Mouse (Mus musculus) central nervous system, embryonic 11.5 days (tissue): Measurements from ENCODE around the gene Brinp3. TPM values are rescaled to one million over a fixed set of nuclear protein-coding genes. Genes with fewer than 3 reads are reported as not detected.

Experiments
- polyA plus RNA-seq: library from polyadenylated mRNA; depleted of rRNA; stranded (reverse); fragments of >200 nt; gene quantifications from 2 replicates; pipeline ENCODE4 v1.2.3, GENCODE M21; 2012; rRNA removed

The Brinp3 gene
- 0.73 and 0.78 TPM in 2 replicates for polyA plus RNA-seq

GRCm38 (mm10) chr1:146494681-146495331 is at the start of gene Brinp3:
TSS of gene Brinp3 (plus strand) at chr1:146494760.

